In genomic region chr6:22356086-22356507, GRCm38 (mm10) we compare ENCODE assay signal across 8 mouse cellular contexts. TPM values are rescaled to one million over a fixed set of nuclear protein-coding genes. Genes with fewer than 3 reads are reported as not detected.
DNase-seq lines count a peak whose midpoint lies in the region; ATAC-seq lines count a peak whose summit lies in the region.

Fam3c (minus strand) TSS chr6:22356243.

- DNase-seq in CD4-positive helper T cell, adult 2 months (ENCODE audit: low read depth, low spot score) = peak; percentile 96
- DNase-seq in fibroblast of lung, adult 2 months (ENCODE audit: low read depth) = peak; percentile 72
- peak; percentile 95 for DNase-seq in kidney, postnatal 14 days
- peak; percentile 86 for DNase-seq in liver, embryonic 13.5 days
- peak; percentile 98 for DNase-seq in neural tube, embryonic 10.5 days (ENCODE audit: extremely low spot score, low spot score)

- H3K4me2 ChIP-seq in heart, embryonic 14.5 days (ENCODE audit: low read length) = peak within 1 kb of the TSS; percentile 74
- peak within 1 kb of the TSS; percentile 89 for H3K4me2 ChIP-seq in liver, embryonic 13.5 days
- peak within 1 kb of the TSS; percentile 62 for H3K4me2 ChIP-seq in stomach, embryonic 16.5 days (ENCODE audit: low read depth, low read length)

- no peaks in the 10 kb centered on the region for H3K9me3 ChIP-seq in heart, embryonic 14.5 days (ENCODE audit: control insufficient read depth, low read length)
- no peaks in the 10 kb centered on the region for H3K9me3 ChIP-seq in liver, embryonic 13.5 days (replicated peaks)
- H3K9me3 ChIP-seq in stomach, embryonic 16.5 days (replicated peaks; ENCODE audit: control insufficient read depth, low read length) = 0 out of 2 replicates have a peak, but pooled peaks cover 3% of the 10 kb centered on the region

- WGBS in heart, embryonic 14.5 days = under 1% methylated on average over 38 of the region's 38 CpGs
- WGBS in liver, embryonic 13.5 days (ENCODE audit: insufficient replicate concordance) = under 1% methylated on average over 8 of the region's 38 CpGs
- 0% methylated on average over 38 of the region's 38 CpGs for WGBS in stomach, embryonic 16.5 days

- peak within 1 kb of the TSS; percentile 72 for H3K4me3 ChIP-seq in brown adipose tissue, adult 24 weeks (ENCODE audit: insufficient read depth, low read depth, low read length)
- peak within 1 kb of the TSS; percentile 76 to 85 for H3K4me3 ChIP-seq in heart, embryonic 14.5 days (ENCODE audit: control insufficient read depth in 1 of 2, insufficient read depth in 1 of 2, low read depth in 1 of 2, low read length in 2 of 2)
- H3K4me3 ChIP-seq in liver, embryonic 13.5 days (replicated peaks) = peak within 1 kb of the TSS; percentile 75
- H3K4me3 ChIP-seq in stomach, embryonic 16.5 days (replicated peaks; ENCODE audit: low read length) = peak within 1 kb of the TSS; percentile 87

- peak within 1 kb of the TSS; percentile 92 for H3K9ac ChIP-seq in heart, embryonic 14.5 days (ENCODE audit: low read length)
- H3K9ac ChIP-seq in liver, embryonic 13.5 days = peak within 1 kb of the TSS; percentile 81
- H3K9ac ChIP-seq in stomach, embryonic 16.5 days (ENCODE audit: low read length) = peak within 1 kb of the TSS; percentile 92

- H3K27ac ChIP-seq in brown adipose tissue, adult 24 weeks (replicated peaks; ENCODE audit: low read depth, low read length) = 0 out of 2 replicates have a peak within 1 kb of the TSS, but pooled peaks have one; percentile 16
- H3K27ac ChIP-seq in heart, embryonic 14.5 days (replicated peaks in 1 of 2; ENCODE audit: control insufficient read depth in 1 of 2, insufficient read depth in 1 of 2, low read depth in 2 of 2, low read length in 2 of 2) = peak within 1 kb of the TSS; percentile 66
- peak within 1 kb of the TSS; percentile 77 for H3K27ac ChIP-seq in liver, embryonic 13.5 days
- peak within 1 kb of the TSS; percentile 85 for H3K27ac ChIP-seq in stomach, embryonic 16.5 days (ENCODE audit: low read length)

- peak; percentile 93 for ATAC-seq in heart, embryonic 14.5 days (ENCODE audit: insufficient number of reproducible peaks, insufficient read depth, low FRiP score, low read depth)
- peak; percentile 93 for ATAC-seq in liver, embryonic 13.5 days (ENCODE audit: low read depth)
- peak; percentile 97 for ATAC-seq in stomach, embryonic 16.5 days (ENCODE audit: insufficient read depth, low FRiP score)

- H3K4me1 ChIP-seq in brown adipose tissue, adult 24 weeks (ENCODE audit: control insufficient read depth, insufficient read depth, insufficient read length, low read length) = peaks cover 5% of the 10 kb centered on the region; the same call in 1 of the 2 replicates
- peaks cover 0 to 7% of the 10 kb centered on the region in 2 experiments; a peak in 2 of 4 replicates for H3K4me1 ChIP-seq in heart, embryonic 14.5 days (ENCODE audit: control insufficient read depth in 2 of 2, insufficient read depth in 2 of 2, low read length in 2 of 2)
- H3K4me1 ChIP-seq in liver, embryonic 13.5 days (replicated peaks) = peaks cover 32% of the 10 kb centered on the region
- H3K4me1 ChIP-seq in stomach, embryonic 16.5 days (ENCODE audit: control insufficient read depth, insufficient read depth, low read length) = peaks cover 10% of the 10 kb centered on the region

- H3K27me3 ChIP-seq in heart, embryonic 14.5 days (ENCODE audit: control insufficient read depth, insufficient read depth, low read length) = no peaks in the 10 kb centered on the region
- no peaks in the 10 kb centered on the region for H3K27me3 ChIP-seq in liver, embryonic 13.5 days
- no peaks in the 10 kb centered on the region for H3K27me3 ChIP-seq in stomach, embryonic 16.5 days (ENCODE audit: control insufficient read depth, insufficient read depth, low read length)

- H3K36me3 ChIP-seq in heart, embryonic 14.5 days (ENCODE audit: control insufficient read depth, insufficient read depth, low read length) = no peaks in the 10 kb centered on the region
- H3K36me3 ChIP-seq in liver, embryonic 13.5 days = no peaks in the 10 kb centered on the region
- H3K36me3 ChIP-seq in stomach, embryonic 16.5 days (ENCODE audit: control insufficient read depth, insufficient read depth, low read length) = no peaks in the 10 kb centered on the region

RNA-seq across cellular contexts. Expression of gene Fam3c, which starts in this region (rescaled TPM):
- polyA plus RNA-seq in brown adipose tissue, adult 24 weeks (2012; ENCODE audit: insufficient read depth, insufficient read length, missing spikeins) = 24.9 and 26.4 TPM in 2 replicates
- polyA plus RNA-seq in heart, embryonic 14.5 days (2014; fragmentation: Nextera tagmentation; extraction: Ambion mirVana) = 47.5 and 49.6 TPM in 2 replicates
- 17.5 and 20.3 TPM in 2 replicates for polyA plus RNA-seq in liver, embryonic 13.5 days (2015; fragmentation: Nextera tagmentation; extraction: Ambion mirVana)
- 82.2 and 90.1 TPM in 2 replicates for polyA plus RNA-seq in stomach, embryonic 16.5 days (2015; fragmentation: Nextera tagmentation; extraction: Ambion mirVana)

Comparison
In these comparisons a context has a peak if more than half of its experiments do, and no peak if none do; other contexts are left out.
1. Peak in every context shown above with its lines: DNase-seq, ATAC-seq, H3K4me3 ChIP-seq and H3K27ac ChIP-seq.
2. H3K27ac ChIP-seq: peak in every context shown above with its lines; median percentile 85 in stomach, embryonic 16.5 days; 77 in liver, embryonic 13.5 days; 66 in heart, embryonic 14.5 days; 16 in brown adipose tissue, adult 24 weeks.